Mouse (Mus musculus): ENCODE measurements around the gene Pdss1.

Gene Pdss1

GRCm38 (mm10) chr2:22962242-22962641, 66.9 kb downstream of the Pdss1 start:
- no peak for DNase-seq

DNA sequence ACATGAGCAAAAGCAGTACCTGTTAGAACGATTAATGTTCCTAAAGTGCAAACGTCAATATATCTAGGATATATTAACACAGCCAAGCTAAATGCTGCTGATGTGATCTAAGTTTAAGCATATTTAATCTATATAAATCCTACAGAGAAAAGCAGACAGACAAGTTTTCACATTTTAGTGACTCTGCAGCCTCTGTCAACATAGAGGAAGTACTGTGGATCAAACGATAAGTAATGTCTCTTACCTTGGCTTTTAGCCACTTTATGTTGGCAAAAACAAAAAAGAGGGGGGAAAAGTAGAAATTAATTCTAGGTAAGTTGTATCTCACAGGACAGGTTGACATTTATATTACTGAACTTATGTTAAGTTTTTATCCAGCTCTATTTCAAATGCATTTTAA, 67.6 kb downstream of the Pdss1 start:
- DNase-seq = no peak

GRCm38 (mm10) chr2:22977387-22977973, 82.2 kb downstream of the Pdss1 start:
- no peak for DNase-seq

GRCm38 (mm10) chr2:22985973-22986657, 90.8 kb downstream of the Pdss1 start:
- DNase-seq = peak; percentile 55 to 60

Data from B cell, adult 2 months (primary cell).